Mouse (Mus musculus) cerebellum, adult 2 months (tissue): ENCODE measurements at regions not wholly inside any gene's neighbourhood (a gene's known extent, or its start where the extent isn't known, plus 50 kb on each side); places are given as distances from the start of the nearest gene placed in this dataset.

Source experiments
- CTCF ChIP-seq: fragments of 200-500 bp; IDR thresholded peaks from 2 replicates; pipeline ENCODE4 v1.5.1; 2011; ENCODE audit warnings: low read depth, mild to moderate bottlenecking, control low read depth, low read length, moderate library complexity, borderline replicate concordance; ENCODE audit not compliant: insufficient read depth
- POLR2A ChIP-seq: fragments of 200-500 bp; IDR thresholded peaks from 2 replicates; pipeline ENCODE4 v1.6.1; 2011; ENCODE audit warnings: low read length, control low read depth, borderline replicate concordance; ENCODE audit not compliant: insufficient read depth

DNA sequence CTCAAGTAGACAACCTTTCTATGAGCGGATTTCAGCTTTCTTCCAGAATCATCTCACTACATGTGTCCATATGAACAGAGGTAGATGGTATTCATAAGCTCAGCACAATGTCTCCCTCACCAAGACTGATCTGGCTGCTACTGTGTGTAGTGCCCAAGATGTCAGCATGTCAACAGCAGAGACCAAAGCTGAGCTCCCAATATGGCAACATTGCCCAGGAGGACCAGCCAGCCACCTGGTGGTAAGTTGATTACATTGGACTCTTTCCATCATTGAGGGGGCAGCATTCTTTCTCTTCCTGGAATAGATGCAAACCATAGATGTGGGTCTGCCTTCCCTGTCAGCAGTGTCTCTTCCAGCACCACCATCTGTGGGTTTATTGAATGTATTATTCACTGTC is 303.0 kb downstream of the Igsf11 start:
- no peak for TF ChIP-seq POLR2A
- TF ChIP-seq CTCF, result no peak
